Mouse (Mus musculus): ENCODE results near the gene C1ql1. TPM values are rescaled to one million over a fixed set of nuclear protein-coding genes. Genes with fewer than 3 reads are reported as not detected.

The C1ql1 gene
- not detected for total RNA-seq (2023)

DNA sequence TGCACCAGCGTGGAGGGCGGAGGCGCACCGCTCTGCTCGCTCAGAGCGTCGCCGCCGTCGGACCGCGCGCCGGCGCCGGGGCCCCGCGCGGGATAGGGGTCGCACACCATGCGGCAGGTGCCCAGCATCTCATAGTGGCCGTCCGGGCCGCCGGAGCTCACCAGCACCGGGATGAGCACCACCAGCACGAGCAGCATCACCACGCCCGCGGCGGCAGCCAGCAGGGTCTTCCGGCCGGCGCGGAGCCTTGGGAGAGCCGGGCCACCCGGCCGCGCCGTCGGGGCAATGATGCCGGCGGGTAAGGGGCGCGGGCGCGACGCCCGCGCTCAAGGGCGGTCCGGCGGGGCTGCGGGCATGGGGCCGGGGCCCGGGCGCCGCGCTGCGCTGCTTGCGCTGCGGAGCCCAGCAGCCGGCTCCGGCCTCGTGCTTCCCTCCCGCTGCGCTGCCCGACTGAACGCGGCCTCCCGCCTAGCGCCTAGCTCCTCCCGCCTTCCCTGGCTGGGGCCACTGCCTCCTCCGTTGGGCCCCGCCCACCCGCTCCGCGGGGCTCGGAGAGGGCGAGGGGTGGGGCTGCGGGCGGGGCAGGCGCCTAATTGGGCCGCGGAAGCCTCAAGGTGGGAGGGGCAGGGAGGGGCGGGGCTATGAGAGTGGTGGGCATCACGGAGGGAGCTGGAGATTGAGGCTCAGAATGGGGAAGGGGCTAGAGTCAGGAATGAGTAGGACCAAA, at the start of gene C1ql1:
Gene C1ql1, minus strand, starts transcription at position 424 of the 727 bp plus-strand sequence.

GRCm38 (mm10) chr11:102924557-102925350, 21.7 kb downstream of the C1ql1 start, which contains the start of gene Kif18b:
Kif18b (minus strand) TSS chr11:102925124.

DNA sequence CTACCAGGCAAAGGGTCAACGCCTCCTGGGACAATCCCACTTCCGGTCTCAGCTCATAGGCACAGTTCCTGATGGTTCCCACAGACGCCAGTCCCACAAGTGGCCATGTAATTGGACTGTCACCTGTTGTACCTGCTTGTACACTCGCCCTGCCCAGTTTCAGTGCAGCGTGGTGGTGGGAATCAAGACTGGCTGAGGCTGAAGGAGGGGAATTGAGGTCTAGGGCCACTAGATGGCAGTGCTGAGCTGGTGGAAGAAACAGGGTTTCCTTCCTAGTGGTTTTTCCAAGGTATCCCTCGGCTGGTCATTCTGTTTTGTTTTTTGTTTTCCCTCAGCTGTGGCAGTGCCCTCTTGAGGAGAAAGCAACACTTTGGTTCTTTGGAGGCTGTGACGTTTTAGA, 45.7 kb downstream of the C1ql1 start, which contains the start of gene Gfap:
Gene Gfap, minus strand, starts transcription at position 150 of the 400 bp plus-strand sequence.

Other genes with a start within 250 kb of the C1ql1 start
- gene Ccdc43, start 248.9 kb downstream of the C1ql1 start, total RNA-seq (2023) = 10 to 100 TPM; 10.9 to 12.5 TPM
- gene Adam11, start 185.2 kb downstream of the C1ql1 start, total RNA-seq (2023) = 1 to 10 TPM in 1 of 2 experiments, under 1 TPM in 1; 0.13 to 1.3 TPM
- under 1 TPM in 1 of 2 experiments, not detected in 1; 0.16 TPM for gene Gjc1, start 127.0 kb downstream of the C1ql1 start, total RNA-seq (2023)
- gene Higd1b, start 110.8 kb downstream of the C1ql1 start, total RNA-seq (2023) = not detected
- gene Eftud2, start 65.7 kb downstream of the C1ql1 start, total RNA-seq (2023) = 10 to 100 TPM; 57.7 to 64.3 TPM
- gene Ccdc103, start 65.5 kb downstream of the C1ql1 start, total RNA-seq (2023) = under 1 TPM in 1 of 2 experiments, not detected in 1; 0.33 TPM
- gene Fam187a, start 61.5 kb downstream of the C1ql1 start, total RNA-seq (2023) = not detected
- gene Gfap, start 45.8 kb downstream of the C1ql1 start, total RNA-seq (2023) = 1 to 10 TPM in 1 of 2 experiments, under 1 TPM in 1; 0.18 to 2.4 TPM
- 10 to 100 TPM; 30.0 to 31.3 TPM for gene Kif18b, start 21.6 kb downstream of the C1ql1 start, total RNA-seq (2023)
- 10 to 100 TPM; 55.5 to 73.7 TPM for gene Nmt1, start 81.5 kb upstream of the C1ql1 start, total RNA-seq (2023)
- gene Dcakd, start 81.6 kb upstream of the C1ql1 start, total RNA-seq (2023) = 10 to 100 TPM; 21.8 to 25.4 TPM
- gene Plcd3, start 155.0 kb upstream of the C1ql1 start, total RNA-seq (2023) = 1 to 10 TPM in 1 of 2 experiments, under 1 TPM in 1; 0.29 to 1.0 TPM
- gene Acbd4, start 155.0 kb upstream of the C1ql1 start, total RNA-seq (2023) = 10 to 100 TPM; 17.5 to 24.9 TPM
- 10 to 100 TPM; 37.7 to 39.4 TPM for gene Hexim1, start 169.5 kb upstream of the C1ql1 start, total RNA-seq (2023)
- gene Hexim2, start 185.7 kb upstream of the C1ql1 start, total RNA-seq (2023) = 1 to 10 TPM; 1.0 to 2.0 TPM
- 100 to 1,000 TPM; 653 to 657 TPM for gene Fmnl1, start 224.4 kb upstream of the C1ql1 start, total RNA-seq (2023)

Data from neutrophil, adult 59 days (primary cell).